Mouse (Mus musculus): ENCODE results near the gene Fblim1. TPM values are rescaled to one million over a fixed set of nuclear protein-coding genes. Genes with fewer than 3 reads are reported as not detected.

The Fblim1 gene
- polyA plus RNA-seq, 1 experiment from 2014 or later = 41.0 TPM

GRCm38 (mm10) chr4:141605421-141605820 lies 475 bp downstream of the Fblim1 start:
- H3K4me2 ChIP-seq = no peak overlapping the region
- H3K36me3 ChIP-seq = no peaks in the 10 kb centered on the region
- H3K9me3 ChIP-seq = no peaks in the 10 kb centered on the region
- H3K27me3 ChIP-seq = peaks cover 9% of the 10 kb centered on the region; the same call in 1 of the 2 replicates
- no peak overlapping the region for H3K4me3 ChIP-seq
- ATAC-seq (ENCODE audit: low FRiP score) = no peak
- H3K4me1 ChIP-seq (replicated peaks) = peaks cover 7% of the 10 kb centered on the region; the same call in 1 of the 2 replicates
- H3K27ac ChIP-seq = no peak overlapping the region
- 88% methylated on average over 5 of the region's 5 CpGs for WGBS
- H3K9ac ChIP-seq = no peak overlapping the region

DNA sequence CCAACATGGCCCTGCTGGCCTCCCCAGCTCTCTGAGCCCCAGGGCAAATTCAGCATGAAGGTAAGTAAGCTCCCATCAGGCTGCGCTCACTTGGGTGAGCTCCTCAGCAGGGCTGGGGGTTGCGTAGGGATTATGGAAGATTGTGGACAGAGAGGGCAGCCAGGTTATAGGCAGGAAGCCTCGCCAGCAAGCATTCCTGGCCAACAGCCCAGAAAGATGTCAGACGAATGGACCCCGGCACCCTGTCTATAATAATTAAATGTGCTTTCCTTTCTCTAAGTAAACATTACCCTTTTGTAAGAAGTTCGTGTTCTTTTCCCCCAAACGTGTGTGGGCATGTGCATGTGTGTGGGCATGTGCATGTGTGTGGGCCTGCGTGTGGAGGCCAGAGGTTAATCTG lies 1.4 kb downstream of the Fblim1 start:
- H3K9ac ChIP-seq = no peak overlapping the region
- H3K4me3 ChIP-seq = no peak overlapping the region
- 75% methylated on average over 8 of the region's 8 CpGs for WGBS
- H3K4me2 ChIP-seq = no peak overlapping the region
- H3K9me3 ChIP-seq = no peaks in the 10 kb centered on the region
- H3K27me3 ChIP-seq = peaks cover 12% of the 10 kb centered on the region; the same call in 1 of the 2 replicates
- H3K36me3 ChIP-seq = no peaks in the 10 kb centered on the region
- H3K4me1 ChIP-seq (replicated peaks) = peaks cover 16% of the 10 kb centered on the region
- ATAC-seq (ENCODE audit: low FRiP score) = no peak
- no peak overlapping the region for H3K27ac ChIP-seq

DNA sequence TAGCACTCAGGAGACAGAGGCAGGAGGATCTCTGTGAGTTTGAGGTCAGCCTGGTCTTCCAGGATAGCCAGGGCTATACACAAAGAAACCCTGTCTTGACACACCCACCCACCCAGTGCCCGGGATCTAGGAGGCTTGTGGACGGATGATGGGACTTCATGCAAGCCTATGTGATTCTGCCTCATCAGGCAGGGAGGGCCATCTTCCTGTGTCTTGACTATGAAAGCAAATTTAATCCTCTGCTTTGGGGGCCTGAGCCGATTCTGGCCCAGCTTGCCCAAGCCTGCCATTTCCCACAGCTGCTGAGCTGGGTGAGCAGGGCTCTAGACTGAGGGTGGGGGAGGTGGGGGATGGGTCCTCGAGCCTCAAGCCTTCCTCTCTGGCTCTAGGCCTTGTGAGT lies 2.0 kb downstream of the Fblim1 start:
- Histone ChIP-seq H3K4me3 (no peak overlapping the region), H3K9ac (no peak overlapping the region), H3K27me3 (peaks cover 15% of the 10 kb centered on the region; the same call in 1 of the 2 replicates), H3K4me2 (no peak overlapping the region), H3K36me3 (no peaks in the 10 kb centered on the region), H3K27ac (no peak overlapping the region), H3K4me1 (replicated peaks) (peaks cover 22% of the 10 kb centered on the region), H3K9me3 (no peaks in the 10 kb centered on the region)
- 83% methylated on average over 4 of the region's 4 CpGs for WGBS
- ATAC-seq (ENCODE audit: low FRiP score) = no peak

- H3K27me3 ChIP-seq = peaks cover 20% of the 10 kb centered on the region; the same call in 1 of the 2 replicates
- no peak overlapping the region for H3K27ac ChIP-seq
- no peak overlapping the region for H3K4me3 ChIP-seq
- H3K9me3 ChIP-seq = no peaks in the 10 kb centered on the region
- no peak for ATAC-seq (ENCODE audit: low FRiP score)
- 85% methylated on average over 11 of the region's 11 CpGs for WGBS
- no peak overlapping the region for H3K9ac ChIP-seq
- peaks cover 34% of the 10 kb centered on the region for H3K4me1 ChIP-seq (replicated peaks)
- H3K4me2 ChIP-seq = no peak overlapping the region
- H3K36me3 ChIP-seq = no peaks in the 10 kb centered on the region
Measured at GRCm38 (mm10) chr4:141602523-141603223, 3.2 kb downstream of the Fblim1 start.

DNA sequence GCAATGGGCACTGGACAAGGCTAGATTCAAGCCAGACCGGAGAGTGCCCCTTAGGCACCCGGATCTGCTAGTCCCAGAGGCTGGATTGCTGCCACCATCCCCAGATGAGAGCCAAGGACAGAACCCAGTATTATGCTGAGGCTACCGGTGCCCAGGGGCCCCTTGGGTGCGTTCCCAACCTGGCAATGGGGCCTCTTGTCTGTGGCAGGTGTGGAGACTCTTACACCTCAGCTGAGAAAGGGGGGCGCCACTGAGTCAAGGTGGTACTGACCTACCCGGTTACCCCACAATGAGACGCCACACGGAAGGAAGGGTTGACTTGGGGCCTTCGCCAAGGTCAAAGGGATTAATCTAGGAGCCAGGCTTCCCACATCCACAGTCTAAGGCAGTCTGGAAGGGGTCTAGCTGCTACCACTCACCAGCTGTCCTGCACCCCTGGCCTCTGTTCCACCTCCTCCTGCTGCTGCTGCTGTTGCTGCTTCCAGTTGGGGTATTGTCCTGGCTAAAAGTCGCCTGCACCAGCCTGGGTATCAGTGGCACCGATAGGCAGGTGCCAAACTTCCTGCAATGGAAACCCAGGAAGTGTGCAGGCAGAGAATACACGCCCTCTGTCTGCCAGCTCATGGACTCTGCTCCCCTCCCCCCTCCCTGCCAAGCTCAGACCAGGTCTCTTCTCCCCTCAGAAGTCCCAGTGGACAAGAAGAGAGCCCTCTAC lies 4.6 kb downstream of the Fblim1 start:
- H3K27ac ChIP-seq = no peak overlapping the region
- H3K4me3 ChIP-seq = no peak overlapping the region
- peaks cover 20% of the 10 kb centered on the region; the same call in 1 of the 2 replicates for H3K27me3 ChIP-seq
- no peaks in the 10 kb centered on the region for H3K9me3 ChIP-seq
- peaks cover 34% of the 10 kb centered on the region for H3K4me1 ChIP-seq (replicated peaks)
- H3K4me2 ChIP-seq = no peak overlapping the region
- H3K9ac ChIP-seq = no peak overlapping the region
- 75% methylated on average over 12 of the region's 12 CpGs for WGBS
- no peak for ATAC-seq (ENCODE audit: low FRiP score)
- H3K36me3 ChIP-seq = no peaks in the 10 kb centered on the region

GRCm38 (mm10) chr4:141600364-141600763 lies 5.5 kb downstream of the Fblim1 start:
- 0 out of 2 replicates have a peak, but pooled peaks cover 4% of the 10 kb centered on the region for H3K36me3 ChIP-seq
- peaks cover 34% of the 10 kb centered on the region for H3K4me1 ChIP-seq (replicated peaks)
- WGBS = 24% methylated on average over 6 of the region's 6 CpGs
- peak overlapping the region; percentile 84 for H3K9ac ChIP-seq
- ATAC-seq (ENCODE audit: low FRiP score) = peak; percentile 35; the same call in 1 of the 2 replicates
- H3K27me3 ChIP-seq = peaks cover 20% of the 10 kb centered on the region; the same call in 1 of the 2 replicates
- peak overlapping the region; percentile 61 for H3K4me3 ChIP-seq
- H3K9me3 ChIP-seq = no peaks in the 10 kb centered on the region
- H3K4me2 ChIP-seq = peak overlapping the region; percentile 85
- no peak overlapping the region for H3K27ac ChIP-seq

GRCm38 (mm10) chr4:141599251-141600141 lies 6.4 kb downstream of the Fblim1 start:
- H3K4me2 ChIP-seq = peak overlapping the region; percentile 85
- 1% methylated on average over 50 of the region's 57 CpGs for WGBS
- peaks cover 12% of the 10 kb centered on the region; the same call in 1 of the 2 replicates for H3K36me3 ChIP-seq
- H3K4me1 ChIP-seq (replicated peaks) = peaks cover 32% of the 10 kb centered on the region
- H3K9ac ChIP-seq = peak overlapping the region; percentile 84
- H3K27ac ChIP-seq = peak overlapping the region; percentile 27
- ATAC-seq (ENCODE audit: low FRiP score) = peak; percentile 30
- no peaks in the 10 kb centered on the region for H3K9me3 ChIP-seq
- H3K4me3 ChIP-seq = peak overlapping the region; percentile 61
- peaks cover 20% of the 10 kb centered on the region; the same call in 1 of the 2 replicates for H3K27me3 ChIP-seq

DNA sequence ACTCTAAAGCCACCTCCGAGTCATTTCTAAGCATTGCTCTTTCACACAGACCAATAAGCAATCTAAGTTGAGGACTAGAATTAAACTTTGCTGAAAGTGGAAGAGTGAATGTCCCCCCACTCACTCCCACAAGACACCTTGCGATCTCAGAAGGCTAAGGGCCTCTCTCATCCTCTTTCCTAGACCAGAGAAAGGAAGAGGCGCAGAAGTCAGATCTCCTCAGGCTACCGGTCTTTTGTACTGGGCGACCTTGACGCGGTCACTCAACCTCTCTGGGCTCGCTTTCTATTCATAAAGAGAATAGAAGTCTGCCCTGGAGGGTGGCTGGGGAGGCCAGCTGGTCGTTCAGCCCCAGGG lies 7.0 kb downstream of the Fblim1 start:
- Histone ChIP-seq H3K27ac (peak overlapping the region; percentile 27), H3K27me3 (peaks cover 20% of the 10 kb centered on the region; the same call in 1 of the 2 replicates), H3K9ac (peak overlapping the region; percentile 84), H3K4me3 (peak overlapping the region; percentile 61), H3K4me2 (peak overlapping the region; percentile 85), H3K4me1 (replicated peaks) (peaks cover 28% of the 10 kb centered on the region), H3K9me3 (no peaks in the 10 kb centered on the region), H3K36me3 (peaks cover 18% of the 10 kb centered on the region)
- 1% methylated on average over 9 of the region's 9 CpGs for WGBS
- no peak for ATAC-seq (ENCODE audit: low FRiP score)

GRCm38 (mm10) chr4:141598199-141598893 lies 7.5 kb downstream of the Fblim1 start:
- peak overlapping the region; percentile 85 for H3K4me2 ChIP-seq
- peak overlapping the region; percentile 61 for H3K4me3 ChIP-seq
- no peak for ATAC-seq (ENCODE audit: low FRiP score)
- H3K4me1 ChIP-seq (replicated peaks) = peaks cover 28% of the 10 kb centered on the region
- peaks cover 20% of the 10 kb centered on the region; the same call in 1 of the 2 replicates for H3K27me3 ChIP-seq
- peak overlapping the region; percentile 84 for H3K9ac ChIP-seq
- H3K36me3 ChIP-seq = peaks cover 18% of the 10 kb centered on the region
- WGBS = 0% methylated on average over 19 of the region's 19 CpGs
- peak overlapping the region; percentile 27 for H3K27ac ChIP-seq
- no peaks in the 10 kb centered on the region for H3K9me3 ChIP-seq

DNA sequence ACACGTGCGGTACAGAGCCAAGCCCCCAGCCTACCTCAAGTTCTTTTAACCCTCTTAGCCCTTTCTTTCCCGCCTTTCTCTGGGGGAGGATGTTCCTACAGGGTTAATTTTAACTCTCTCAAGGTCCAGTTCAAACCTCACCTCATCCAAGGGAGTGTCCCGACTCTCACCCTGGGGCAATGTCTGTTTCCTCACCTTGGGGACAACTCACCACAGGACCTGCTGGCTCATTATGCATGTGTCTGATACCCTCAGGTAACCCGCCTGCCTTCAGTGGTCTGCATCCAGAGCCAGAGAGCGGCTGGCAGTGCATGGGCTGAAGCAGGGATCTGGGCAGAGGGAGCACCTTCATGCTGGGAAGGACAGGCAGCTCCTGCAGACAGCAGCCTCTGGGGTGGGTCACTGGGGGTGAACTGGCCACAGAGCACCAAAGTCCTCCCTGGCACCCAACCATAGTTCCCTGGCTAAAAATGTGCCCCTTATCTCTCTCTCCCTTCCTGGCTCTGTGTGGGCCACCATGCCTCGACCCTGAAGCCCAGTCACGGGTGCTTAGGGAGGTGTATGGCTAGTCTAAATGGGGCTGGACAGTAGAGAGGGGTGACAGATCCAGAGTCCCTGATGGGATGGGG lies 9.1 kb downstream of the Fblim1 start:
- Histone ChIP-seq H3K4me2 (no peak overlapping the region), H3K4me3 (no peak overlapping the region), H3K27ac (no peak overlapping the region), H3K36me3 (peaks cover 18% of the 10 kb centered on the region), H3K4me1 (replicated peaks) (peaks cover 28% of the 10 kb centered on the region), H3K27me3 (peaks cover 20% of the 10 kb centered on the region; the same call in 1 of the 2 replicates), H3K9ac (no peak overlapping the region), H3K9me3 (no peaks in the 10 kb centered on the region)
- 90% methylated on average over 8 of the region's 8 CpGs for WGBS
- ATAC-seq (ENCODE audit: low FRiP score) = no peak

DNA sequence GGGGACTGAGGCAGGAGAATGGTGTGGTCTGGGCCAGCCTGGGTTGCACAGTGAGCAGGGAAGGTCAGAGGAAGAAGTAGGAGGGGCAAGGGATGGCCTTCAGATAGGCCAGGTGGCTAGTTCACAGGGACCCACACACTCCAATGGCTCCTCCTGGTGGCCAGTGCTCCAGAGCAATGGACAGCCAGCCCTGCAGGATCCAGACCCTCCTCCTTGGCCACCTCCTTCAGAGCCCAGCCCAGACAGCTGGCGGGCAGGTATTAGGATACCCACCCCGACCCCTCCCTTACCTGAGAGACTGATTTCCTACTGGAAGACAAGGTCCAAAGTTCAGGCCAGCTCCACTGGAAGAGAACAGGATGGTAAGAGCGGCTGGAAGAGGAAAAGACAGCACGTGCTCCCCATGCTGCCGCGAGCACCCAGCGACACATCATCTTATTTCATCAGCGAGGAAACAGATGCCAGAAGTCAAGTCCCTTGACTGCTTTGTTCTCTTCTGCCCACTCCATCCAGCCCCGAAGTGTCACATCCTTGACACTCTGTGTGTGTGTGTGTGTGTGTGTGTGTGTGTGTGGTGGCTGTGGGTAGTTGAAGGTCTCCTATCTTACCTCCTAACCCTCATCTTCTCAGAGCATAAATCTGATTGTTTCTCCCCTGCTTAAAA lies 10.2 kb downstream of the Fblim1 start:
- Histone ChIP-seq H3K27me3 (peaks cover 12% of the 10 kb centered on the region; the same call in 1 of the 2 replicates), H3K9ac (no peak overlapping the region), H3K9me3 (no peaks in the 10 kb centered on the region), H3K4me1 (replicated peaks) (peaks cover 28% of the 10 kb centered on the region), H3K27ac (no peak overlapping the region), H3K4me2 (no peak overlapping the region), H3K4me3 (no peak overlapping the region), H3K36me3 (peaks cover 25% of the 10 kb centered on the region)
- WGBS = 83% methylated on average over 9 of the region's 9 CpGs
- no peak for ATAC-seq (ENCODE audit: low FRiP score)

All from hindbrain, embryonic 13.5 days (tissue).